Mouse (Mus musculus): ENCODE measurements around the gene Slc36a3. TPM values are rescaled to one million over a fixed set of nuclear protein-coding genes. Genes with fewer than 3 reads are reported as not detected.

Gene Slc36a3
- not detected in 2 replicates for polyA plus RNA-seq (2015; fragmentation: Nextera tagmentation; extraction: Ambion mirVana)

DNA sequence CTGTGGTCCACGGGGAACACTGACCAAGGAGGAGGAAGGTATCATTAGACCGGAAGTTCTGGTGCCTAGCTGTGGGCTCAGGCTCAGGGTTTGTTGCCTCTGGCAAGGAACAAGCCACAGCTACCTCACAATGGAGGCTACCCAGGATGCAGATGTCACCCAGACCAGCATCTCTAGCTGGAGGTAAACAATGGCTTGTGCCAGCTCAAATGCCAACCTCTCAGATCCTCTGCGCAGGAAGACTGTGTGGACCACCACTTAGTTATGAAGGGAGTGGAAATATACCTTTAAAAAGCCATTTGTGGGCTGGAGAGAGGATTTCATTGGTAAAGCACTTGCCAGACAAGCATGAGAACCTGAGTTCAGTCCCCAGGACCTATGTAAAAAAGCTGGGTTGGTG is at the start of gene Slc36a3:
Gene Slc36a3 (minus strand): TSS at position 101 of the 400 bp plus-strand sequence.
- no peak within 1 kb of the TSS for H3K4me2 ChIP-seq (replicated peaks)
- WGBS, result 77% methylated on average over 3 of the region's 3 CpGs
- H3K9me3 ChIP-seq, result no peaks in the 10 kb centered on the region
- no peak for ATAC-seq (replicated peaks)
- no peaks in the 10 kb centered on the region for H3K4me1 ChIP-seq
- H3K27me3 ChIP-seq, result no peaks in the 10 kb centered on the region
- no peak within 1 kb of the TSS for H3K27ac ChIP-seq (replicated peaks)
- H3K9ac ChIP-seq (replicated peaks), result no peak within 1 kb of the TSS
- no peaks in the 10 kb centered on the region for H3K36me3 ChIP-seq
- no peak within 1 kb of the TSS for H3K4me3 ChIP-seq

DNA sequence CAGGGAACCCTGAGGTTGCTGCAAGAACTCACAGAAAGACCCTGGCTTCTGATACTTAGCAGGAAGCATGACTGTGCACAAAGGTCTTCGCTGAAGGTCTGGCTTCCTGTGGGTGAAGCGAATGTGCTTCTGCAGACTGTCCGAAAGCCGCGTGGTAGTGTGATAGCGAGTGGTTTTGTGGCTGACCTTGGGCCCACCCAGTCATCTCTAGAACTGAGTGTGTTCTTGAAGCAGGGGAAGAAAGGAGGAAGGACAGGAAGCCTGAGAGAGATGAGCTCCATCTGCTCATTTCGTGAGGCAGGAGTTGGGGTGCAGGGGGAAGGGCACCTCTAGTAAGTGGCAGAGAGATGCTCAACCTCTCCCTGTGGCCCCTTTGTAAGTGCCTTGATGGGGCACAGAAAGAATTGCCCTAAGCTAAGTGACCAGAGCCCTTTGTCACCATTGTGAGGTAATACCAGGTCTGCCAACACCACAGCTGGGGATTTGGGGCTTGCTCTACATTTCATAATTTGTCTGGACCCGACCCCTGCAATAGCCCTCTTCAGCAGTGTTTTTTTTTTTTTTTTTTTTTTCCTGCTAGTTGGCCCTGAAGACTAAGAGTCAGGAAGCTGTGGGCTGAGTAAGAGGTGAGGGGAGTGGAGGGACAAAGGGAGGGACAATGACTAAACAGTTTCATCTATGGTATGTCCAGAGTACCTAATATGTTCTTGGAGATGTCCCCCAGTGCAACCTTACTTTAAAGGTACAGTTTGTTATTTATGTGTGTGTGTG is 46.4 kb upstream of the Slc36a3 start:
- Histone ChIP-seq H3K4me2 (replicated peaks) (no peak overlapping the region), H3K4me3 (no peak overlapping the region), H3K36me3 (no peaks in the 10 kb centered on the region), H3K4me1 (no peaks in the 10 kb centered on the region), H3K9me3 (no peaks in the 10 kb centered on the region), H3K9ac (replicated peaks) (no peak overlapping the region), H3K27me3 (no peaks in the 10 kb centered on the region), H3K27ac (replicated peaks) (no peak overlapping the region)
- no peak for ATAC-seq (replicated peaks)
- WGBS, result 86% methylated on average over 8 of the region's 8 CpGs

DNA sequence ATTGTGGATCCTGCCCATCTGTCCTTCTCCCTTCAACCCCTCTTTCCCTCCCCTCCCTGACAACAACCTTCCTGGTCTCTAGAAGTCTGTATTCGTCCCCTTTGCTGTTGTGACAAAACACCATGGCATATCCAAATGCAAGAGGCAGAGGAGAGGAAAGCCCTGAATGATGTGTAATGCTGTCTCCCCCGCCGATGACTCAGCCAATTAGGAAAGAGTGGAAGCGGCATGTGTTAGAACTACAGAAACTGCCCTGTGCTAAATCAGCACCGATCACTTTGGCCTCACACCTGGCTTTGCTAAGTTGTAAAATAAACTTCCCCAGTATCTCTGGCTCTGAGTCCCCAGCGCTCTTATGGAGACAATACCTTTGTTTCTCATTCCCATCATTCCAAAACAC is 45.6 kb upstream of the Slc36a3 start:
- no peak overlapping the region for H3K9ac ChIP-seq (replicated peaks)
- ATAC-seq (replicated peaks), result no peak
- WGBS, result 69% methylated on average over 6 of the region's 6 CpGs
- H3K4me3 ChIP-seq, result no peak overlapping the region
- no peaks in the 10 kb centered on the region for H3K27me3 ChIP-seq
- no peak overlapping the region for H3K4me2 ChIP-seq (replicated peaks)
- no peaks in the 10 kb centered on the region for H3K9me3 ChIP-seq
- no peaks in the 10 kb centered on the region for H3K36me3 ChIP-seq
- no peak overlapping the region for H3K27ac ChIP-seq (replicated peaks)
- H3K4me1 ChIP-seq, result no peaks in the 10 kb centered on the region

DNA sequence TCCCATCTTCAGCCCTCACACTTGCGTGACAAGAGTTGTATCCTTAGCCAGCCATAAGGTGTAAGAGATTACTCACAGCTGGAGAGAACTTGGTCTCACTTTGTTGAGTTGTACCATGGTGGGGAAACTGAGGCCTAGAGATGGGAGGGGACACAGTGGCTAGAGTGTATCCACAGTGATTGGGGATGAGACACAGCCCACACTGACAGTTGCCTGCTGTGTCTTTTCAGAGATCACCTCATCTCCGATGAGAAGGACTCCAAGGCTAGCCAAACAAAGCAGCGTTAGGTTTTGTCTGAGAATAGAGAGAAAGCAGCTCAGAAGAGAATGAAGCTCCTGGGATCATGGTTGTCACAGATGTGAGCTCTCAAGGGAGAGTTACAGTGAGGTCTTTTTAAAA is 38.7 kb upstream of the Slc36a3 start:
- WGBS, result 78% methylated on average over 3 of the region's 3 CpGs
- no peak for ATAC-seq (replicated peaks)
- no peaks in the 10 kb centered on the region for H3K36me3 ChIP-seq
- no peak overlapping the region for H3K27ac ChIP-seq (replicated peaks)
- no peak overlapping the region for H3K4me3 ChIP-seq
- H3K4me2 ChIP-seq (replicated peaks), result no peak overlapping the region
- no peak overlapping the region for H3K9ac ChIP-seq (replicated peaks)
- H3K9me3 ChIP-seq, result no peaks in the 10 kb centered on the region
- H3K4me1 ChIP-seq, result no peaks in the 10 kb centered on the region
- no peaks in the 10 kb centered on the region for H3K27me3 ChIP-seq

DNA sequence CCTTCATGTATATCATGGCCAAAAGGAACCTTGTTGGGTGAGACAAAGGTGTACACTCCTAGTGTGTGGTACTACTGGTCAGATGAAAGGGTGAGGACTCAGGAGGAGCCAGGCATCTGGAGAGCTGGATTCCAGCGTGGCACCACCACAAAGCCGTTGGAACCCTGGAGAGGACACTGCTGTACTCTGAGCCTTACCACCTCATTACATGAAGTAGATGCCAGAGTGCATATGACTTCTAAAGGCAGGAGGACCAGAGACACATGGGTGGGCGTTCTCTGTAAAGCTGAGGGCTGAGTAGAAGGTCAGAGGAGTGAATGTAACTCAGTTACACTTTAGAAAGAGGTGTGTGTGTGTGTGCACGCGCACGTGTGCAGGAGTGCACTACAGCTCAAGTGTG is 36.3 kb upstream of the Slc36a3 start:
- H3K36me3 ChIP-seq, result no peaks in the 10 kb centered on the region
- no peak overlapping the region for H3K4me2 ChIP-seq (replicated peaks)
- no peak overlapping the region for H3K27ac ChIP-seq (replicated peaks)
- H3K27me3 ChIP-seq, result no peaks in the 10 kb centered on the region
- WGBS, result 86% methylated on average over 6 of the region's 6 CpGs
- ATAC-seq (replicated peaks), result no peak
- no peak overlapping the region for H3K4me3 ChIP-seq
- H3K4me1 ChIP-seq, result no peaks in the 10 kb centered on the region
- H3K9me3 ChIP-seq, result no peaks in the 10 kb centered on the region
- H3K9ac ChIP-seq (replicated peaks), result no peak overlapping the region

DNA sequence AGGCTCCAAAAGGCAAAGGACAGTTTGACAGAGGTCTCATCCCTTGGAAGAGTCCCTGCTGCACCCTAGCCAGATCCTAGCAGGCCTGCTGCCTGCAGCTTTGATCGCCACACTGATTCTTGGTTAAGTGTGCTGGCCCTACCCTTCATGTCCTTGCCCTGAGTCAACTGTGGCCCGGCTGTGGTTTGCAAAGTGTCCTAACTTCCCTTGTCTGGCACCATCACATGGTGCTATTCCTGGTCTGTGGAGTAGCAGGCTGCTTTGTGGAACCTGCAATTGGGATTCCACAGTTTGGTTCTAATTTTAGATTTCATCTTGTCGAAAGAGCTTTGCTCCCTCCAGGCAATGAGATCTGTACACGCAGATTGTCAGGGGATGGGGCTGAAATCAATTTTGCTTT is 35.8 kb upstream of the Slc36a3 start:
- Histone ChIP-seq H3K27ac (replicated peaks) (no peak overlapping the region), H3K9me3 (no peaks in the 10 kb centered on the region), H3K4me3 (no peak overlapping the region), H3K4me1 (no peaks in the 10 kb centered on the region), H3K9ac (replicated peaks) (no peak overlapping the region), H3K27me3 (no peaks in the 10 kb centered on the region), H3K4me2 (replicated peaks) (no peak overlapping the region), H3K36me3 (no peaks in the 10 kb centered on the region)
- 80% methylated on average over 4 of the region's 4 CpGs for WGBS
- ATAC-seq (replicated peaks), result no peak

DNA sequence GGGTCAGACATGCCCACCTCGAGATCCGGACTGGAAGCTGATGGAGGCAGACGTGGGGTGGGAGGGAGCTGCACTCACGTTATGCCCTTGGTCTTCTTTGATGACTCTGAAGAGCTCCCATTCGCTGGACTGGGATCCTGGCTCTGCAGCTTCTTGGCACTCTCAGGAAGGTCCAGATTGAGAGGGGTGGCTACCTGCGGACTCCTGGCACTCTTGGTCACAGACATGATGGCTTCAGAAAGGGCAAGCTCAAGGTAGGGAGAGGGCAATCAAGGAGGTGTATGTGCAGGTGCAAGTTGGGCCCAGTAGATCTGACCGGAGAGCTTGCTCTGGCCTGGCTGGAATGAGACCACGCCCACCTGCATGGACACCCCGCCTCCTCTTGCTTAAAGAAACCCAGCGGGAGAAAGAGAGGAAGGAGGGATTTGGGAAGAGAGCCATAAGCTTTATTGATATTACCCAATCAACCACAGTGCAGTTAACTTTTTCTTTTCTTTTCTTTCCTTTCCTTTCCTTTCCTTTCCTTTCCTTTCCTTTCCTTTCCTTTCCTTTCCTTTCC is 33.3 kb upstream of the Slc36a3 start, which contains the start of gene Slc36a2:
Gene Slc36a2 (minus strand): TSS at position 345 of the 559 bp plus-strand sequence.
- 20% methylated on average over 10 of the region's 10 CpGs for WGBS
- Histone ChIP-seq H3K4me3 (no peak within 1 kb of the TSS), H3K36me3 (no peaks in the 10 kb centered on the region), H3K27ac (replicated peaks) (no peak within 1 kb of the TSS), H3K9ac (replicated peaks) (no peak within 1 kb of the TSS), H3K9me3 (no peaks in the 10 kb centered on the region), H3K4me2 (replicated peaks) (no peak within 1 kb of the TSS), H3K4me1 (no peaks in the 10 kb centered on the region), H3K27me3 (no peaks in the 10 kb centered on the region)
- no peak for ATAC-seq (replicated peaks)

DNA sequence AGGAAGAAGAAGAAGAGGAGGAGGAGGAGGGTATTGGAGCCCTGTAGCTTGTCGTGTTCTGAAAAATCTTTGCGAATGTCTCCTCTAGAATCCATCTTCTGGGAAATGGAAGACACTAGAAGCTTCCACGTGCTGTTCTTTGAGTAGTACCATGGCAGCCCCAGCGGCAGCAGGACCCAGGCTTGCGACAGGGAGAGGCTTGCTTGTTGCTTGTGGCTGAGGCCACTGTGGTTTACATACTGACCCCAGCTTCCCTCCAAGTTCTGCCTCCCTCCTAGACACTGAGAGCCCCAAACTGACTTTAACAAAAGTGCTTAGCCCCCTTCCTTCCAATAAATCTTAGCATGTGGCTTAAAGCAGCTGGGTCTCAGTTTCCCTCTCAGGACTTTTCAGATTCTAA is 32.7 kb upstream of the Slc36a3 start:
- Histone ChIP-seq H3K9me3 (no peaks in the 10 kb centered on the region), H3K4me2 (replicated peaks) (no peak overlapping the region), H3K4me1 (no peaks in the 10 kb centered on the region), H3K4me3 (no peak overlapping the region), H3K9ac (replicated peaks) (no peak overlapping the region), H3K27ac (replicated peaks) (no peak overlapping the region), H3K27me3 (no peaks in the 10 kb centered on the region), H3K36me3 (no peaks in the 10 kb centered on the region)
- no peak for ATAC-seq (replicated peaks)
- 88% methylated on average over 5 of the region's 5 CpGs for WGBS

DNA sequence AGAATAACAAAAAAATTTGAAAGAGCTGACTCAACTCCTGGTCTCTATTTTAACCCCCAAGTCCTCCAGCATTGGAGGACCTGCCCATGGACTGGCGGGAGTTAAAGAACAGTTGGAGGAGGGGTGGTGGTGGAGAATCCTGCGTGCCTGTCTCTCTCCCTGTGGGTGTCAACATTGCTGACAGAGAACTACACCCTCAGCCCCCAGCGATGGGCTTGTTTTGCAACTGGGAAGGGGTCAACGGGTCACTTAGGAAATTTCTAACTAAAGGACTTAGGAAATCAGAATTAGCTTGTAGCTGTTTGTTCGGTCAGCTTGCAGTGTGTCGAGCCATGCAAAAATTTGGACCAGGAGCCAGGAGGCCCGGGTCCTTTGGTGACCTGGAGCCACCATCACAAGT is 31.6 kb upstream of the Slc36a3 start:
- no peak overlapping the region for H3K9ac ChIP-seq (replicated peaks)
- H3K4me3 ChIP-seq, result no peak overlapping the region
- no peaks in the 10 kb centered on the region for H3K27me3 ChIP-seq
- no peak for ATAC-seq (replicated peaks)
- 68% methylated on average over 7 of the region's 7 CpGs for WGBS
- no peaks in the 10 kb centered on the region for H3K4me1 ChIP-seq
- H3K9me3 ChIP-seq, result no peaks in the 10 kb centered on the region
- H3K36me3 ChIP-seq, result no peaks in the 10 kb centered on the region
- no peak overlapping the region for H3K4me2 ChIP-seq (replicated peaks)
- H3K27ac ChIP-seq (replicated peaks), result no peak overlapping the region

DNA sequence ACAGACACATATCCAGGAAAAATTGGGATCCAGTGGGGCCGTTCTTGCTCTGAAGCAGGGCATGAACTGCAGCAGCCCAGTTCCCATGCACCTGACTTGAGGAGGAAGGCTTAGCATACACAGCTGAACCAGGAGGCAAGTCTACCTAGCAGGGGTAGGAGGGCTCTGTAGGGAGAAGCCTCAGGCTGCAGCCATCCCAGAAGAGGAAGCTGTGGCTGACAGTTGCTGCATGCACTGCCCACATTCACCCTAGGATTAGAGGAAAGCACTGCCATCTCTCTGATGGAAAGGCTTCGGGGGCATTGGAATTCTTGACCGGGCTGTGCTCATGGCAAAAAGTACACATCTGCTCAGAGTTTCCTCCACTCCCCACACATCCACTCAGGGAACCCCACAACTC is 28.3 kb upstream of the Slc36a3 start:
- H3K4me3 ChIP-seq, result no peak overlapping the region
- no peak overlapping the region for H3K9ac ChIP-seq (replicated peaks)
- H3K4me1 ChIP-seq, result no peaks in the 10 kb centered on the region
- no peak for ATAC-seq (replicated peaks)
- H3K27ac ChIP-seq (replicated peaks), result no peak overlapping the region
- no peaks in the 10 kb centered on the region for H3K27me3 ChIP-seq
- H3K9me3 ChIP-seq, result no peaks in the 10 kb centered on the region
- H3K36me3 ChIP-seq, result no peaks in the 10 kb centered on the region
- WGBS, result 89% methylated on average over 3 of the region's 3 CpGs
- H3K4me2 ChIP-seq (replicated peaks), result no peak overlapping the region

DNA sequence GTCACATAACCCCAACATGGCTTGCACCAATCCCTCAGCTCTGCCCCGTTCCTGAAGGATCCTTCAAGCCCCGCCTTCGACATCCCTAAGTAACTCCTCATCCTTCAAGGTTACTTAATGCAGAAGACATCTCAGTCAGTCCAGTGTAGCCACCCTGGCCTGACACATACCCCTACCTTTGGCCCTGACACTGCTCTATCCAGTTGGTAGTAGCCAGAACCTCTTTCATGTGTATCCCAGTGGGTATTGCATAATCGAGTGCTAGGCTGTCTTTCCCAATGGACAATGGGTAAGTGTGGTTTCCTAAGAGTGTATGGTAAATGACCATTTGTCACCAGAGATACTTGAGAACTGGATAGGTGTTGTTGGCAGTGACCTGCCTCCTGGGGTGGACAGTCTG is 27.3 kb upstream of the Slc36a3 start:
- H3K27ac ChIP-seq (replicated peaks), result no peak overlapping the region
- H3K27me3 ChIP-seq, result no peaks in the 10 kb centered on the region
- H3K4me3 ChIP-seq, result no peak overlapping the region
- H3K4me2 ChIP-seq (replicated peaks), result no peak overlapping the region
- H3K9me3 ChIP-seq, result no peaks in the 10 kb centered on the region
- H3K36me3 ChIP-seq, result no peaks in the 10 kb centered on the region
- no peaks in the 10 kb centered on the region for H3K4me1 ChIP-seq
- no peak overlapping the region for H3K9ac ChIP-seq (replicated peaks)
- 94% methylated on average over 4 of the region's 4 CpGs for WGBS
- ATAC-seq (replicated peaks), result no peak

DNA sequence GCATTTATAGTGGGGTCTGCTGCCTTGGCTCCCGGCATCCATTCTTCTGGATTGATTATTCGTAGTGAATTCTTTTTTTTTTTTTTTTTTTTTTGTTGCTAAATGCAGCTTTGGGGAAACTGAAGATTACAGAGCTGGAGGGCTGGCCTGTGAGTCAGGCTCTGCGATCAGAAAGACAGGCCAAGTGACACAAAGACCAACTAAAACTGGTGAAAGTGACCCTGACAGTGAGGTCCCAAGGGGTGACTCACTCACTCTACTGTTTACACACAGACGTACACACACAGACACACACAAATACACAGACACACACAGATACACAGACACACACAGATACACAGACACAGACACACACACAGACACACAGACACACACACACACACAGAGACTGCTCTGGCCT is 19.0 kb upstream of the Slc36a3 start:
- WGBS, result 67% methylated on average over 4 of the region's 4 CpGs
- no peaks in the 10 kb centered on the region for H3K36me3 ChIP-seq
- no peak for ATAC-seq (replicated peaks)

DNA sequence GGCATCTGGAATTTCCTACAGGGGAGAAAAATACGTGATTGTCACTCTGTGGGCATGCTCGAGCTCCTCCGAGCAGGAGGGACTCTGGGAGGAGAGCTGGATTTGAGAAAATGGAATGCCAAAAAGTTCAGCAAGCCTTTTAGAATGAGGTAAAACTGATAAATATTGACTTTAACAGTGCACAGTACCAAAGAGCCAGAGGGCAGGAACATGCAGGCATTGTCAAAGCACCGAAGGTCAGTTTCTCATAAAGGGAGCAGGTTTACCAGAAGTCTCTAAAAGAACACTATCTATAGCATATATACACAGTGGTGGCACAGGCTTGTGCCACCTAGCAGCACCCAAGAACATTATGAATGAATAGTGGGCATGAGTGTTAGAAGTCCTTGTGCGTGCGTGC is 17.4 kb upstream of the Slc36a3 start:
- no peaks in the 10 kb centered on the region for H3K4me1 ChIP-seq
- H3K9ac ChIP-seq (replicated peaks), result no peak overlapping the region
- H3K27me3 ChIP-seq, result no peaks in the 10 kb centered on the region
- H3K4me2 ChIP-seq (replicated peaks), result no peak overlapping the region
- H3K27ac ChIP-seq (replicated peaks), result no peak overlapping the region
- no peak overlapping the region for H3K4me3 ChIP-seq
- 89% methylated on average over 6 of the region's 6 CpGs for WGBS
- H3K36me3 ChIP-seq, result no peaks in the 10 kb centered on the region
- ATAC-seq (replicated peaks), result no peak
- no peaks in the 10 kb centered on the region for H3K9me3 ChIP-seq

More for the DNA sequence above, 19.0 kb upstream of the Slc36a3 start:
- no peaks in the 10 kb centered on the region for H3K9me3 ChIP-seq
- no peak overlapping the region for H3K27ac ChIP-seq (replicated peaks)
- H3K4me1 ChIP-seq, result no peaks in the 10 kb centered on the region
- no peaks in the 10 kb centered on the region for H3K27me3 ChIP-seq
- H3K4me2 ChIP-seq (replicated peaks), result no peak overlapping the region
- no peak overlapping the region for H3K4me3 ChIP-seq
- H3K9ac ChIP-seq (replicated peaks), result no peak overlapping the region
